Mouse (Mus musculus) E14TG2a.4 (cell line): ENCODE results near the gene Optn.
A peak's percentile ranks its signal among the peaks of the same experiment; 100 is the strongest.

Experiments used
- H3K27me3 ChIP-seq: 2 replicates; pipeline ENCODE4 v1.6.1; 2014; ENCODE audit warnings: low read length, control low read depth; ENCODE audit not compliant: insufficient read depth
- H3K36me3 ChIP-seq: 2 replicates; pipeline ENCODE4 v1.6.1; 2014; ENCODE audit warnings: low read length, control low read depth; ENCODE audit not compliant: insufficient read depth
- H3K4me1 ChIP-seq: replicated peaks from 2 replicates; pipeline ENCODE4 v1.6.1; 2014; ENCODE audit warnings: low read depth, low read length, control low read depth
- H3K4me3 ChIP-seq: replicated peaks from 2 replicates; pipeline ENCODE4 v1.5.1; 2014; ENCODE audit warnings: mild to moderate bottlenecking, low read length
- H3K9me3 ChIP-seq: 2 replicates; pipeline ENCODE4 v1.6.1; 2014; ENCODE audit warnings: low read length, control low read depth
- CTCF ChIP-seq: conservative IDR thresholded peaks from 2 replicates; pipeline ENCODE4 v1.5.1; 2014; ENCODE audit warnings: low read length
- NANOG ChIP-seq: IDR thresholded peaks from 2 replicates; pipeline ENCODE4 v1.6.1; 2014; ENCODE audit warnings: borderline replicate concordance, low read length, mixed read lengths
- POU5F1 ChIP-seq: IDR thresholded peaks from 2 replicates; pipeline ENCODE4 v1.6.1; 2014; ENCODE audit warnings: low read length, borderline replicate concordance

Optn gene

DNA sequence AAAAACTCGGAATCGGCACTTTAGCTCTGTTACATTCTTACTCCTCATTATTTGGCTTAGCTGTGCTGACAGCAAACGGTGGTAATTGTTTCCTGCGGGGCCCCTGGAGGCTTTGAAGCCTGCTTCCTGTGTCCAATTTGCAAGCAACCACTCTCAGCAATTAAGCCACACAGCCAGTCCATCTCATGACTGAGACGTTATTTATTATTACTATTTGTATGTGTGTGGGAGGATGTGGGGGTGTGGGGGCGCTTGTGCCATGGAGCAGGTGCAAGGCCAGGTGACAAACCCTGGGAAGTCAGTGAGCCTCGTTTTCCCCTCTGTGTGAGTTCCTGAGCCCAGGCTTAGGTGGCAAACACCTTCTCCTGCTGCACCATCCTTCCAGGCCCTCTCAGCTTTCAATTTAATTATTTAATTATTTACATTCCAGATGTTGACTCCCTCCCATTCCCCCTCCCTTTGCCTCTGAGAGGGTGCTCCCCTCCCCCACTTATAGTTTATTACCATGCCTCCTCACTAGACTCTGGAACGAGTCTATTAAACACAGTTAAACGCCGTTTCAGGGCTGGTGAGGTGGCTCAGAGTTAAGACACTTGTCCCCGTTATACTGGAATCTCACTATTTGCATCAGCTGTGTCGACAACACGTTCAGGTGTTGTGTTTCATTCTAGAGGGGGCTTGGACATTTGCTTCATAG, 18.4 kb downstream of the Optn start:
- no peaks in the 10 kb centered on the region for H3K27me3 ChIP-seq
- H3K9me3 ChIP-seq: no peaks in the 10 kb centered on the region
- peaks cover 76% of the 10 kb centered on the region for H3K4me1 ChIP-seq
- H3K36me3 ChIP-seq: no peaks in the 10 kb centered on the region
- peak overlapping the region; percentile 39 for H3K4me3 ChIP-seq
- TF ChIP-seq NANOG (no peak), CTCF (no peak), POU5F1 (no peak)

DNA sequence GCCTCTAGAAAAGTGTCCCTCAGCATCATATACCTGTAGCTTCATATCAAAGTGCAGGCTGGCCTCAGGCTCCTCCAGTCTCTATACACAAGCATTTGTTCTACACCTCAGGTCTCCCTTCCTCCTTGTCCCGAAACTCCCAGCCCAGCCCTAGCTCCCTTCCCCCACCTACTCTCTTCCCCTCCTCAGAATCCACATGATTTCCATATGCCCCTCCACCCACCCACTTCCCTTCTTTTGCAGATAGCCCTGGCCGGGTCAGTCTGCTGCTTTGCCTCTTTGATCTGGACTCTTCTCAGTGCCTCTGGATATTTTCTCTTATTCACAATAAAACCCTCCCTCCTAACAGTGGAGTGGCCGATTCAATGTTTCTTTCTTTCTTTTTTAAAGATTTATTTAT, 19.5 kb downstream of the Optn start:
- peaks cover 3% of the 10 kb centered on the region; the same call in 1 of the 2 replicates for H3K36me3 ChIP-seq
- H3K27me3 ChIP-seq: no peaks in the 10 kb centered on the region

GRCm38 (mm10) chr2:5043476-5043761, 20.4 kb downstream of the Optn start:
- Histone ChIP-seq H3K9me3 (no peaks in the 10 kb centered on the region), H3K36me3 (peaks cover 3% of the 10 kb centered on the region; the same call in 1 of the 2 replicates), H3K27me3 (no peaks in the 10 kb centered on the region), H3K4me1 (peaks cover 65% of the 10 kb centered on the region), H3K4me3 (no peak overlapping the region)
- TF ChIP-seq POU5F1 (no peak), NANOG (no peak), CTCF (no peak)

More for the DNA sequence above, 19.5 kb downstream of the Optn start:
- TF ChIP-seq CTCF (no peak), NANOG (no peak), POU5F1 (no peak)
- Histone ChIP-seq H3K4me1 (peaks cover 74% of the 10 kb centered on the region), H3K4me3 (no peak overlapping the region; the same call in 1 of the 2 replicates), H3K9me3 (no peaks in the 10 kb centered on the region)

DNA sequence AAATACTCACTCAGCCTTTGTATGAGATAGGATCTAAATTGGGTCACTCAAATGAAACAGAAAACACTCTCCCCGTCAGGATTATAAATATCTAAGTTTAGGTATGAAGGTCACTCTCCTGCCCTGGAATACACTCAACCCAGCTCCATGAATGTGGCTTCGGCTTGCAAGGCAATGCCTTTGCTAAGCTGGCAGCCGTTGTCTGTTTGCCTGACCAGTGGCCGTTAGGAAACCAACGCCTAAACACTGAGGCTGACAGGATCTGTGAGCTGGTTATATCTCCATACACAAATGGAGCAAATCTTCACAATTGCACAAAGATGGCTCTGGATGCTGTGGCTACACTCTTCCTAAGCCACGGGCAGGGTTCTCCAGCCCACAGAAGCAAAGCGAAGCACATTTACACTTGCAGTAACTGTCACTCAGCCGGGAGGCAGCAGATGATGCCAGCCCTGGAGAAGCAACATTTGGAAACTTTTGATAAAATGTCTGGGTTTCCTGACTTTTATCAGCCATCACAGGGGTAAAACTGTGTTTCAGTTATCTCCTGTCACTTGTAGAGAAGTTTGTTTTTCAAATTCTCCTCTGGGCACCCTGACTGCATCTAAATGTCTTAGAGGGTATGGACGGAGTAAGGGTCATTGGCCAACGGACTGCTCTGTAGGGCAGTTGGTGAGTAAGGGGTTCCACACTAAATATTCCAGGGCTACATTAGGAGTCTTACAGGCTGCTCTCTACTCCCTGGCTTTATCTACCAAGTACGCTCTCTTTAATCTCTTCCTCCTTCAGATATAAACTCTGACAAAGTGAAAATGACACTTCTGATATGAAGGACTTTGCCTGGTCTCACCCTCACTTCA, 21.0 kb downstream of the Optn start:
- no peaks in the 10 kb centered on the region for H3K27me3 ChIP-seq
- no peak overlapping the region for H3K4me3 ChIP-seq
- no peaks in the 10 kb centered on the region for H3K9me3 ChIP-seq
- H3K4me1 ChIP-seq: peaks cover 69% of the 10 kb centered on the region
- peaks cover 3% of the 10 kb centered on the region; the same call in 1 of the 2 replicates for H3K36me3 ChIP-seq
- no peak for TF ChIP-seq CTCF
- no peak for TF ChIP-seq NANOG
- no peak for TF ChIP-seq POU5F1

- Histone ChIP-seq H3K27me3 (no peaks in the 10 kb centered on the region), H3K4me1 (peaks cover 69% of the 10 kb centered on the region), H3K4me3 (no peak overlapping the region), H3K9me3 (no peaks in the 10 kb centered on the region), H3K36me3 (peaks cover 3% of the 10 kb centered on the region; the same call in 1 of the 2 replicates)
- TF ChIP-seq CTCF (no peak), NANOG (no peak), POU5F1 (no peak)
Measured at GRCm38 (mm10) chr2:5041854-5042253, 22.0 kb downstream of the Optn start.

- Histone ChIP-seq H3K36me3 (peaks cover 3% of the 10 kb centered on the region; the same call in 1 of the 2 replicates), H3K4me3 (no peak overlapping the region), H3K4me1 (peaks cover 58% of the 10 kb centered on the region), H3K27me3 (no peaks in the 10 kb centered on the region), H3K9me3 (no peaks in the 10 kb centered on the region)
- no peak for TF ChIP-seq NANOG
- TF ChIP-seq POU5F1: no peak
- no peak for TF ChIP-seq CTCF
Measured at GRCm38 (mm10) chr2:5040281-5041161, 23.3 kb downstream of the Optn start.

DNA sequence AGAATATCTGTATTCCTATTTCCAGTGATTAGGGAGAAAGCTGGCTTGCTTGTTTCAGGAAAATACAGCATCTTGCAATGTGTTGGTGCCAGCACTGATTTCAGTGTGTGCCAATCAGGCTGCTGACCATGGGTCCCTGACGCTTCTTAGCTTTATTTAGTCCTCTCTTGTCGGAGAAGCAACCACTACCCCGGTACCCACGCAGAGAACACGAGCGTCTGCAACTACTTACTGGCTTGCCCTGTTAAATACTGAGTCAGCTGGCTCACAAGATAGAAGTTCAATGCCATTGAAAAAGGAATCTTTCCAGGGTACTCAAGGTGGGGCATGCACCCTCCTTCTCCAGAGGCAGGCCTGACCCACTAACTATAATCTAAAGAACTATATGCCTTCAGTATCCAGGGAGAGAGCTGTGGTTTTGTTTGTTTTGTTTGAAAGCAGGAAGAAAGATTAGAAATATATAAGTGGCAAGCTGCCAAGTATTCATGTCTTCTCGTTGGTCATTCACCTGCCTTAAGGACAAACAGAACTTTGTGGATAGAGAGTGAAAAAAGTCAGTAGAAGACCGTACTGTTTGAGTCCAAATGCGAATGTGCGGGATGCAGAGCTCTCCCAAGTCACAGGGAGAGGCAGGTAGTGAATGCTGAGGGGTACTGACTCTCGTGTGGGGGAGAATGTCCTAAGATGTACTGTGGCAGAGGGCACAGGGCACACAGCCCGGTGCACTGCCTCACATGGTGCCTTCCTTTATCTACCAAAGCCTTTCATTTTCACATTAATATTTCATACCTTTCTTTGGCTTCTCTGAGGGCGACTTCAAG, 24.3 kb downstream of the Optn start:
- peaks cover 3% of the 10 kb centered on the region; the same call in 1 of the 2 replicates for H3K36me3 ChIP-seq
- peaks cover 58% of the 10 kb centered on the region for H3K4me1 ChIP-seq
- H3K4me3 ChIP-seq: no peak overlapping the region
- TF ChIP-seq CTCF (no peak), NANOG (no peak), POU5F1 (no peak)
- H3K9me3 ChIP-seq: no peaks in the 10 kb centered on the region
- no peaks in the 10 kb centered on the region for H3K27me3 ChIP-seq
